Mouse (Mus musculus) midbrain, postnatal 0 days (tissue): ENCODE data around the gene 2610507B11Rik. TPM values are rescaled to one million over a fixed set of nuclear protein-coding genes. Genes with fewer than 3 reads are reported as not detected.
"Not testable (repeated sequence)": the region's sequence is repeated elsewhere in the genome, so short reads cannot be mapped to it uniquely, and the experiment has no call there.

Experiments used
- ATAC-seq: fragments of 200-750 bp; cut with Nextera tagmentation; 2 replicates; pipeline ENCODE4 v1.8.0; 2017; ENCODE audit warnings: moderate number of reproducible peaks, mild to moderate bottlenecking, moderate TSS enrichment, moderate library complexity; ENCODE audit not compliant: low FRiP score
- DNase-seq: peaks from one replicate; pipeline ENCODE4 v3.0.0-alpha.2; 2015; ENCODE audit warnings: low spot score
- H3K27ac ChIP-seq: fragments of 300-500 bp; sonication (generic); 2 replicates; pipeline ENCODE4 v1.5.1; 2014; ENCODE audit warnings: low read depth, mild to moderate bottlenecking, low read length, mixed read lengths
- H3K27me3 ChIP-seq: fragments of 300-500 bp; sonication (generic); 2 replicates; pipeline ENCODE4 v1.6.1; 2014; ENCODE audit warnings: low read length, control low read depth, mixed read lengths; ENCODE audit not compliant: insufficient read depth
- H3K36me3 ChIP-seq: fragments of 300-500 bp; sonication (generic); 2 replicates; pipeline ENCODE4 v1.6.1; 2014; ENCODE audit warnings: low read length, control low read depth, mixed read lengths; ENCODE audit not compliant: insufficient read depth
- H3K4me1 ChIP-seq: fragments of 300-500 bp; sonication (generic); 2 replicates; pipeline ENCODE4 v1.6.1; 2014; ENCODE audit warnings: mild to moderate bottlenecking, control low read depth, antibody characterized with exemption, low read length, mixed read lengths; ENCODE audit not compliant: insufficient read depth
- H3K4me2 ChIP-seq: fragments of 300-500 bp; sonication (generic); 2 replicates; pipeline ENCODE4 v1.6.1; 2014; ENCODE audit warnings: low read depth, mild to moderate bottlenecking, low read length, mixed read lengths; ENCODE audit not compliant: poor library complexity, severe bottlenecking
- H3K4me3 ChIP-seq: fragments of 300-500 bp; sonication (generic); 2 replicates; pipeline ENCODE4 v1.5.1; 2014; ENCODE audit warnings: low read depth, mild to moderate bottlenecking, low read length, moderate library complexity
- H3K9ac ChIP-seq: fragments of 300-500 bp; sonication (generic); replicated peaks from 2 replicates; pipeline ENCODE4 v1.6.1; 2014; ENCODE audit warnings: mild to moderate bottlenecking, low read length, moderate library complexity, mixed read lengths; ENCODE audit not compliant: poor library complexity, severe bottlenecking
- H3K9me3 ChIP-seq: fragments of 300-500 bp; sonication (generic); 2 replicates; pipeline ENCODE4 v1.6.1; 2016; ENCODE audit warnings: low read length, control low read depth
- CTCF ChIP-seq: IDR thresholded peaks from 2 replicates; pipeline ENCODE4 v1.5.1; 2016; ENCODE audit warnings: antibody characterized with exemption, mild to moderate bottlenecking
- WGBS: fragments of 180-500 bp; shearing (Covaris S2); extraction: QIAGEN DNeasy Blood & Tissue Kit; methylation state at CpG from one replicate; pipeline ENCODE4 v1.1.7; 2014; 5-methylcytosine and 5-hydroxymethylcytosine counted together
- polyA plus RNA-seq: library from polyadenylated mRNA; unstranded; fragments of >200 nt; fragmentation: Nextera tagmentation; extraction: Ambion mirVana; gene quantifications from 2 replicates; pipeline ENCODE4 v1.2.1, GENCODE M21; 2015
- total RNA-seq: library from RNA; depleted of rRNA; stranded (reverse); fragments of >200 nt; gene quantifications from 2 replicates; pipeline ENCODE4 v1.2.3, GENCODE M21; 2014

Gene 2610507B11Rik
- total and polyA plus RNA-seq, 2 experiments from 2014 or later: 49.2 to 71.4 TPM

GRCm38 (mm10) chr11:78275596-78275995 lies 14.0 kb downstream of the 2610507B11Rik start:
- ATAC-seq (no peak), DNase-seq (no peak)
- Histone ChIP-seq H3K4me2 (no peak overlapping the region), H3K4me3 (no peak overlapping the region), H3K4me1 (no peaks in the 10 kb centered on the region), H3K27me3 (no peaks in the 10 kb centered on the region), H3K9me3 (no peaks in the 10 kb centered on the region), H3K36me3 (peaks cover 77% of the 10 kb centered on the region), H3K27ac (no peak overlapping the region), H3K9ac (no peak overlapping the region)
- 96% methylated on average over 1 of the region's 1 CpGs for WGBS
- no peak for TF ChIP-seq CTCF

- H3K36me3 ChIP-seq: peaks cover 79% of the 10 kb centered on the region
- ATAC-seq, H3K27ac ChIP-seq, H3K4me1 ChIP-seq, H3K27me3 ChIP-seq, H3K9me3 ChIP-seq, DNase-seq, H3K9ac ChIP-seq, H3K4me2 ChIP-seq, H3K4me3 ChIP-seq: not testable (repeated sequence)
- WGBS: 91% methylated on average over 4 of the region's 4 CpGs
- peak; percentile 33; the same call in 1 of the 2 replicates for TF ChIP-seq CTCF
These were observed 14.6 kb downstream of the 2610507B11Rik start for GRCm38 (mm10) chr11:78276169-78276568.

GRCm38 (mm10) chr11:78278853-78279252 lies 17.3 kb downstream of the 2610507B11Rik start:
- Histone ChIP-seq H3K4me1 (no peaks in the 10 kb centered on the region), H3K36me3 (peaks cover 71% of the 10 kb centered on the region), H3K4me2 (no peak overlapping the region), H3K9me3 (no peaks in the 10 kb centered on the region), H3K9ac (0 out of 2 replicates have a peak overlapping the region, but pooled peaks have one; percentile 8), H3K4me3 (no peak overlapping the region), H3K27ac (no peak overlapping the region), H3K27me3 (no peaks in the 10 kb centered on the region)
- no peak for DNase-seq
- 90% methylated on average over 7 of the region's 7 CpGs for WGBS
- TF ChIP-seq CTCF: no peak
- ATAC-seq: no peak

- Histone ChIP-seq H3K4me2 (no peak overlapping the region), H3K36me3 (peaks cover 71% of the 10 kb centered on the region), H3K27me3 (no peaks in the 10 kb centered on the region), H3K4me1 (no peaks in the 10 kb centered on the region), H3K9me3 (no peaks in the 10 kb centered on the region), H3K9ac (no peak overlapping the region), H3K27ac (no peak overlapping the region), H3K4me3 (no peak overlapping the region)
- TF ChIP-seq CTCF: no peak
- DNase-seq (peak; percentile 40), ATAC-seq (no peak)
- WGBS: 61% methylated on average over 4 of the region's 4 CpGs
These were observed 18.0 kb downstream of the 2610507B11Rik start for GRCm38 (mm10) chr11:78279586-78279985.

- WGBS: 93% methylated on average over 7 of the region's 7 CpGs
- Histone ChIP-seq H3K4me1 (no peaks in the 10 kb centered on the region), H3K36me3 (peaks cover 46% of the 10 kb centered on the region), H3K9ac (no peak overlapping the region), H3K4me3 (no peak overlapping the region), H3K9me3 (no peaks in the 10 kb centered on the region), H3K4me2 (no peak overlapping the region), H3K27ac (no peak overlapping the region), H3K27me3 (no peaks in the 10 kb centered on the region)
- DNase-seq (no peak), ATAC-seq (no peak)
- no peak for TF ChIP-seq CTCF
These were observed 27.7 kb downstream of the 2610507B11Rik start for GRCm38 (mm10) chr11:78289146-78289763.

- no peak within 1 kb of the TSS for H3K4me3 ChIP-seq
- 92% methylated on average over 4 of the region's 4 CpGs for WGBS
- DNase-seq: no peak
These were observed 29.1 kb downstream of the 2610507B11Rik start, which contains the start of gene BC030499 for GRCm38 (mm10) chr11:78290654-78291053. TSS of gene BC030499 (plus strand) at chr11:78290841.

More at GRCm38 (mm10) chr11:78290654-78291053, 29.1 kb downstream of the 2610507B11Rik start, which contains the start of gene BC030499:
- no peaks in the 10 kb centered on the region for H3K4me1 ChIP-seq
- H3K36me3 ChIP-seq: peaks cover 33% of the 10 kb centered on the region
- no peak for ATAC-seq
- no peaks in the 10 kb centered on the region for H3K9me3 ChIP-seq
- no peak within 1 kb of the TSS for H3K27ac ChIP-seq
- no peak within 1 kb of the TSS for H3K9ac ChIP-seq
- H3K27me3 ChIP-seq: no peaks in the 10 kb centered on the region
- no peak within 1 kb of the TSS for H3K4me2 ChIP-seq
- no peak for TF ChIP-seq CTCF
